Mouse (Mus musculus) small intestine, adult 2 months (tissue): ENCODE measurements around the gene Armh3.

ENCODE experiments used
- CTCF ChIP-seq: fragments of 200-500 bp; IDR thresholded peaks from 2 replicates; pipeline ENCODE4 v1.5.1; 2012; ENCODE audit warnings: low read depth, mild to moderate bottlenecking, control low read depth, inconsistent platforms, low read length, moderate library complexity, mixed read lengths; ENCODE audit not compliant: insufficient replicate concordance, insufficient read length; ENCODE audit errors: extremely low read depth
- POLR2A ChIP-seq: fragments of 200-500 bp; IDR thresholded peaks from 2 replicates; pipeline ENCODE4 v1.6.1; 2012; ENCODE audit warnings: low read depth, mild to moderate bottlenecking, control low read depth, inconsistent platforms, low read length, moderate library complexity

DNA sequence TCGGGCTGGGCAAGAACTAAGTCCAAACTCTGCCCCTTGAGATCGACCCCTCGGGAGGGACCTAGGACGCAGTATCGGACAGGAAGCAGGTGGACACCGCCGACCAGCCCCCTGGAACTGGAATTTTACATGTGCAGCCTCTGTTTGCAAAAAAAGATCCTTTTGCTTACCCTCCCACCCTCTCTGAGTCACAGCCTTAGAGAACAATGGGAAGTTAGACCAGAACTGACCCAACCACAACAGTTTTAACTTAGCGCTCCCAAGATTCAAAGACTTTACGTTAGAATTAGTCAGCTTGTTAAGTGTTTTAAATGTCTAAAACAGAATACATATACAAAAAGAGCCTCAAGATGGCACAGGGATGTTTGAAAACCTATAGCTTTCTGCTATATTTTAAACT is 51.7 kb downstream of the Armh3 start:
- TF ChIP-seq POLR2A (no peak), CTCF (no peak)
